Mouse (Mus musculus) midbrain, embryonic 10.5 days (tissue): ENCODE data around the gene Gpat3. TPM values are rescaled to one million over a fixed set of nuclear protein-coding genes. Genes with fewer than 3 reads are reported as not detected.

Experiments
- DNase-seq: peaks from one replicate; pipeline ENCODE4 v3.0.0-alpha.2; 2017; ENCODE audit warnings: low spot score
- H3K27ac ChIP-seq: fragments of 300-500 bp; sonication (generic); replicated peaks from 2 replicates; pipeline ENCODE4 v1.5.1; 2016; ENCODE audit warnings: mild to moderate bottlenecking
- H3K27me3 ChIP-seq: fragments of 300-500 bp; sonication (generic); 2 replicates; pipeline ENCODE4 v1.6.1; 2016; ENCODE audit warnings: low read depth, mild to moderate bottlenecking; ENCODE audit not compliant: poor library complexity, severe bottlenecking
- H3K36me3 ChIP-seq: fragments of 300-500 bp; sonication (generic); 2 replicates; pipeline ENCODE4 v1.6.1; 2016; ENCODE audit warnings: mild to moderate bottlenecking, moderate library complexity
- H3K4me1 ChIP-seq: fragments of 300-500 bp; sonication (generic); 2 replicates; pipeline ENCODE4 v1.6.1; 2016
- H3K4me3 ChIP-seq: fragments of 300-500 bp; sonication (generic); 2 replicates; pipeline ENCODE4 v1.5.1; 2016; ENCODE audit warnings: mild to moderate bottlenecking, moderate library complexity
- H3K9me3 ChIP-seq: fragments of 300-500 bp; sonication (generic); replicated peaks from 2 replicates; pipeline ENCODE4 v1.6.1; 2016; ENCODE audit warnings: mild to moderate bottlenecking
- WGBS: fragments of 180-500 bp; shearing (Covaris S2); methylation state at CpG from one replicate; pipeline ENCODE4 v1.1.7; 2016; 5-methylcytosine and 5-hydroxymethylcytosine counted together
- polyA plus RNA-seq: library from polyadenylated mRNA; unstranded; fragments of >200 nt; fragmentation: Nextera tagmentation; extraction: Ambion mirVana; gene quantifications from 2 replicates; pipeline ENCODE4 v1.2.1, GENCODE M21; 2016

The Gpat3 gene
- polyA plus RNA-seq, 1 experiment from 2014 or later = 1.1 TPM

DNA sequence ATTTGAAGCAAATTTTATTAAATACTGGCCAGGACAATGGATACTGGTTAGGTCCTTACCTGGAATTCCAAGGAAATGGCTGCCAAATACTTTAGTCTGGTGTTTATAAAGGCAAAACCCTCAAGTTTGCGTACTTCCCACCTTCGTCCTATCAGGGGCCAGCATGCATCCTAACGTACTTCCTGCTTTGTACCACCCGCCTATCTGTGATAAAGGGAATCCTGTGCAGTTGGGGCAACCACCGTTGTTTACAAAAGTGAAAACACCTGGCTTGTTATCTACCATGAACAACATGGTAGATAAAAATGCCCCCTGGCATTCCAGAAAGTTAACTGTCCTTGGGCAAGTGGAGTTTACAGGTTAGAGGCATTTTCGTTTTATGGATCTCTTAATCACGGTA is 63.0 kb downstream of the Gpat3 start:
- DNase-seq = no peak
- no peaks in the 10 kb centered on the region for H3K9me3 ChIP-seq
- WGBS = 91% methylated on average over 7 of the region's 7 CpGs
- H3K27ac ChIP-seq = no peak overlapping the region
- no peaks in the 10 kb centered on the region for H3K27me3 ChIP-seq
- H3K4me1 ChIP-seq = no peaks in the 10 kb centered on the region
- no peaks in the 10 kb centered on the region for H3K36me3 ChIP-seq
- no peak overlapping the region for H3K4me3 ChIP-seq

DNA sequence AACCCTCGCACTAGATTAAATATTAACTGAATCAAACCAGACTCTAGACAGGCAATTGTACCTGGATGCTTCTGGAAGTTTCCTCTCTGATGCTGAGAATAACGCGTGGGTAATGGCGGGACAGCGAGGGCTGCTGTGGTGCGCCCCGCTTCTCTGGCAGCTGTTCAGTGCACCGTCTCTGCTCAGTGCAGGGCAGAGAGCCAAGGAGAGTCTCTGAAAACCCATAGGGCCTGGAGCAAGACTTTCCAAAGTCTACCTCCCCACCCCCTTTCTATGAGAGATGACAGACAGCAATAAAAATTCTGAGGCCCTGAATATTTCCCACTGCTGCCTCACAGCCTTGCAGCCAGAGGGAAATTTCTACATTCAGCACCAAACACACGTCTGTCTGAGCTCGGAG is 63.4 kb downstream of the Gpat3 start:
- no peaks in the 10 kb centered on the region for H3K9me3 ChIP-seq
- no peaks in the 10 kb centered on the region for H3K36me3 ChIP-seq
- H3K27ac ChIP-seq = no peak overlapping the region
- no peaks in the 10 kb centered on the region for H3K27me3 ChIP-seq
- no peak for DNase-seq
- H3K4me3 ChIP-seq = no peak overlapping the region
- 93% methylated on average over 10 of the region's 10 CpGs for WGBS
- no peaks in the 10 kb centered on the region for H3K4me1 ChIP-seq

DNA sequence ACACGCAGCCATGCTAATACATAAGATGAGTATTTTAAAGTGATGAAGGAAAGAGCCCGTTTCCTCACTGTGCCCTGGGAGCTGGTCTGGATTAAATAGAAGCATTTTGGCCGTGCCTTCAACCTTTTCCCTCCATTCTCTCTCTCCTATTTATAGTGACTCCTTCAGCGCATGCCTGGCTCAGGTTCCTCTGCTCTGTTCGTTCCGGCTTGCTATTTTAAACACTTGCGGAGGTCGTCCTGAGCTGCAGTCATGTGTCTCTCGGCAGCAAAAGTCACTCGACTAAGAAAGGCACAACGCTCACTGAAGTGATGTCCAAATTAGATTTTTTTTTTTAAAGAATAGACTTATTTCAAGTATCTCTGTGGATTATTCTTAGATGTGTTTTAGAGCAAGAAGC is 64.2 kb downstream of the Gpat3 start:
- H3K4me1 ChIP-seq = no peaks in the 10 kb centered on the region
- WGBS = 87% methylated on average over 11 of the region's 11 CpGs
- no peak for DNase-seq
- no peaks in the 10 kb centered on the region for H3K36me3 ChIP-seq
- H3K27ac ChIP-seq = no peak overlapping the region
- no peaks in the 10 kb centered on the region for H3K27me3 ChIP-seq
- H3K4me3 ChIP-seq = no peak overlapping the region
- no peaks in the 10 kb centered on the region for H3K9me3 ChIP-seq

DNA sequence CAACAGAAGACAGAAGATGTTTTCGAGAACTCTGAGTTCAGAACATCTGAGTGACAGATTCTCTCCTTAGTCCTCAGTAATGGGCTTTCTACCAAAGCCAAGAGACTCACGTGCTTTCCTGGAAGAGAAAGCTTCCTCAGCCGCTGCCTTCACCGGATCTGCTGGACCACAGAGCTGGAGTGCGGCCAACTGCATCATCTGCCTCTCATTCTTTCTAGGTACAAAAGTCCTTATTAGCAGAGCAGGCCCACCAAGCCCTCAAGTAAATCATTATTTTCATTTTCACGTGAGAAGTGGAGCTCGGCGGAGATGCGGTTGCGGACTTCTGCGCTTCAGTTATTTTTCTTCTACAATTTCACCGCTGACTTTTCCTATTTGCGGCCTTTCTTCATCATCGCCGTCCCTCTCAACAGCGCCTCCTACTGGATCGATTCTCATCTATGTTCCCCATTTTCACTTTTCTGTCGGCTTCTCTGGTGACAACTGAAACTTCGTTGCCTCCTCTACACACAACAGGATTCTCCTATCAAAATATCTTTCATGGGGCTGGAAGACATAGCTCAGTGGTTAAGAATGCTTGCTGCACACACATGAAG is 66.1 kb downstream of the Gpat3 start:
- H3K27ac ChIP-seq = no peak overlapping the region
- 80% methylated on average over 19 of the region's 19 CpGs for WGBS
- no peak overlapping the region for H3K4me3 ChIP-seq
- peaks cover 9% of the 10 kb centered on the region; the same call in 1 of the 2 replicates for H3K27me3 ChIP-seq
- no peaks in the 10 kb centered on the region for H3K36me3 ChIP-seq
- H3K4me1 ChIP-seq = no peaks in the 10 kb centered on the region
- no peaks in the 10 kb centered on the region for H3K9me3 ChIP-seq
- no peak for DNase-seq

DNA sequence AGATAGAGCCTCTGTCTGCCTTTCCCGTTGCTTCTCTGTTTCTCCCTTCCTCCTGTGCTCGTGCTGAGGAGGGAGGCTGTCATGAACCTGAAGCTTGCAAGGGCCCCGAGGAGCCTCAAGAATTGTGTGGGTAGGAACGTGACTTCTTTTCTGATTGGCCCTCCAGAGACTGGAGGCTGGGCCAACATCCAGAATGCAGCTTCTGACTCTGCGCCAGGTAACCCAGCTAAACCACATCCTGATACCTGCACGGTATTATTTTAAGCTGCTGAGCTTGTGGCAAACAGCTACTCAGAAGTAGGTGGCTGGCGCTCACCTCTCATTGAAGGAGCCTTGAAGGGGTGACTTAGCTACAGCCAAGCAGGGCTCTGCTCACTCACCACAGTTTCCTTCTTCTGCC is 66.9 kb downstream of the Gpat3 start:
- Histone ChIP-seq H3K9me3 (no peaks in the 10 kb centered on the region), H3K4me1 (no peaks in the 10 kb centered on the region), H3K4me3 (no peak overlapping the region), H3K27me3 (peaks cover 13% of the 10 kb centered on the region; the same call in 1 of the 2 replicates), H3K36me3 (no peaks in the 10 kb centered on the region), H3K27ac (no peak overlapping the region)
- WGBS = 82% methylated on average over 7 of the region's 7 CpGs
- DNase-seq = no peak

DNA sequence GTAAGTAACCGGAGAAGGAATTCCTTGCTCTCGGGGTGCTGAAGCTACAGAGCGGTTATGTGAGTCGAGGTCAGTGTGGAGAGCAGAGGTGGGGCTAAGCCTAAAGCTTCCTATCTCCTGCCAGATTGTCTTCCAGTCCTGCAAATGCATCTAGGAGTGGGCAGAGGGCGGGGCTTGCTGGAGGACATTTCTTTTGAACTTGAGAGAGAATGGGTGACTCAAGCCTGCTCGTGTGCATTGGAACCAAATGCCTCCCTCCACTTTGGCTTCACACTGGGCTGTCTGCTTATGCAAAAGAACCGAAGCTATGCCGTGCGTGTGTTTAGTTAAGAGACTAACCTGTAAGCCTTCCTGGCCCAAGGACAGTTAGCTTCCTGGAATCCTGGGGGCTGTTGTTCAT is 67.8 kb downstream of the Gpat3 start:
- H3K27me3 ChIP-seq = peaks cover 18% of the 10 kb centered on the region; the same call in 1 of the 2 replicates
- WGBS = 75% methylated on average over 9 of the region's 9 CpGs
- H3K4me3 ChIP-seq = no peak overlapping the region
- H3K27ac ChIP-seq = no peak overlapping the region
- no peaks in the 10 kb centered on the region for H3K36me3 ChIP-seq
- no peaks in the 10 kb centered on the region for H3K4me1 ChIP-seq
- no peak for DNase-seq
- no peaks in the 10 kb centered on the region for H3K9me3 ChIP-seq

DNA sequence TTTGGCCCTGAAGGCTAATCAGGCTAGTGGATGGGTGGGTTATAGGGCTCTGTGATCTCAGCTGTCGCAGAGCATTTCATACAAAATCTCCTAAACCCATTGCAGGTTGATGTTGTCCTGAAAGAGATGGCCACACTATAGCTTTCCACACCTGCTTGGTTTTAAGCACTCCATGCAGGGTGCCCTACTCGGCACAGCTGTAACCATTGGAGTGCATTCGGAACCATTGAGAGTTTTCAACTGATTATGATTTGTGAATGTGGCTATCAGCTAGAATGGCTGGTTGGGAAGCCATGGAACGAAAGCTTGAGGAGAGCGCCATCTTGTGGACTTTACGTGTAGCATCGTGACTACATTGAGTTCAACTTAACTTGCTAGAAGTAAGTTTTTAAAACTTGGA is 69.5 kb downstream of the Gpat3 start:
- Histone ChIP-seq H3K27me3 (peaks cover 28% of the 10 kb centered on the region), H3K4me1 (no peaks in the 10 kb centered on the region), H3K4me3 (no peak overlapping the region), H3K36me3 (no peaks in the 10 kb centered on the region), H3K9me3 (no peaks in the 10 kb centered on the region), H3K27ac (no peak overlapping the region)
- 21% methylated on average over 7 of the region's 7 CpGs for WGBS
- DNase-seq = peak; percentile 49

DNA sequence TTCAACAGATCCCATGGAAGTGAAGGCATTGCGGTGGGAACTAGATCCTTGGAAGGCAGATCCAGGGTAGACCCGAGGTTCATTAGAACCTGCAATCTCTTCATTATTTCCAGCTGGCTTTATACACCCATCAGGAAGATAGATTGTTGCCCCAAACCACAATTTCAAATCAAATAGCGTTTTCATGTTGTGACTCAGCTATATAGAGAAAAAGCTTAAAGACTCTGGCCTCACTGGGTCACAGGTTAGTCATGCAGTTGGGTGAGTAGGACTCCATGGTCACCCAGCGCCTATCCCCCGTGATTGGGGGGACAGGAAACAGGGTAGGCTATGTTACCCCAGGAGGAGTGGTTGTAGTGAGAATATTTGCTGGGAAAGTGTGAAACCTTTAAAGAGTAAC is 69.9 kb downstream of the Gpat3 start:
- no peak for DNase-seq
- H3K36me3 ChIP-seq = no peaks in the 10 kb centered on the region
- H3K4me1 ChIP-seq = no peaks in the 10 kb centered on the region
- peaks cover 32% of the 10 kb centered on the region for H3K27me3 ChIP-seq
- H3K4me3 ChIP-seq = no peak overlapping the region
- 49% methylated on average over 5 of the region's 5 CpGs for WGBS
- no peak overlapping the region for H3K27ac ChIP-seq
- no peaks in the 10 kb centered on the region for H3K9me3 ChIP-seq

DNA sequence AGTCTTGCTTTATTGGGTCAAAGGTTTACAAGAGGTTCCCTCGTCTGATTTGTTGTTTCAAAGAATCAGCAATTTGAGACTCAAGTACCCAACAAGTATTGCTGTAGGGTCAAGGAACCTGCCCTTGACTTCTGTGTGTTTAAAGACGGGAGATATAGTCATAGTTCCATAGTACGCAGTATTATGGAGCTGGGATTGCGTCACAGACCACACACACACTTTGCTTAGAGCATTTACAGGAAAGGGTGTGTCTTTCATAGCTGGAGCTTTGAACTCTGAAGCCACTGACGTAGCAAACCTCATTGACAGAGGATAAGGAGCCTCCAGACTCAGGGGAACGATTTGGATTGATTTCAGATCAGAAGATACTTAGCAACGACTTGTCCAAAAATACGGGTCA is 70.9 kb downstream of the Gpat3 start:
- Histone ChIP-seq H3K27me3 (peaks cover 37% of the 10 kb centered on the region), H3K27ac (no peak overlapping the region), H3K4me3 (no peak overlapping the region), H3K9me3 (no peaks in the 10 kb centered on the region), H3K4me1 (no peaks in the 10 kb centered on the region), H3K36me3 (no peaks in the 10 kb centered on the region)
- no peak for DNase-seq
- WGBS = 81% methylated on average over 8 of the region's 8 CpGs

DNA sequence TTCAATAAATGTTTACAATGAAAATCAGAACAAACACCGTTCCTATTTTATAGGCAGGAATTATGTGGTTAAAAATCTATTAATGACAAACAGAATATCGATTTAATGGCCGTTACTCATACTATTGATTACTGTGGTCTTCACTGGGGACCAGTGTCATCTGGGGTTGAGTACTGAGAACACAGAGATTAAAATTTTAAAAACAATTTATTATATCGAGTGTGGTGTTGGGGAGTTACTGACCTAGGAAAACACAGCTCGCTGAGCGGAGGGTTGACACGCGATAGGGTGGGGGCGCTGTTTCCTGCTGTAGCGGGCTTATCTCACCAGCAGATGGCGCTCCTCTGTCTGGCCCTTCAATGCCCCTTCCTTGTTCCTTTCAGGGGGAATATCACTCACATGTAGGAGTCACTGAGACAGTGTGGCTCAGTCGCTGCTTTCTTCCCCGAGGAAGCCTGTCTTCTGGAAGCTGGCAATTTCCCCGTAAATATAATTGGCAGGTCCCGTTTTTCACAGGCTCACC is 71.8 kb downstream of the Gpat3 start:
- no peaks in the 10 kb centered on the region for H3K36me3 ChIP-seq
- no peak overlapping the region for H3K4me3 ChIP-seq
- WGBS = 24% methylated on average over 15 of the region's 15 CpGs
- peaks cover 37% of the 10 kb centered on the region for H3K27me3 ChIP-seq
- H3K4me1 ChIP-seq = 0 out of 2 replicates have a peak, but pooled peaks cover 3% of the 10 kb centered on the region
- DNase-seq = peak; percentile 77
- H3K9me3 ChIP-seq = no peaks in the 10 kb centered on the region
- no peak overlapping the region for H3K27ac ChIP-seq

DNA sequence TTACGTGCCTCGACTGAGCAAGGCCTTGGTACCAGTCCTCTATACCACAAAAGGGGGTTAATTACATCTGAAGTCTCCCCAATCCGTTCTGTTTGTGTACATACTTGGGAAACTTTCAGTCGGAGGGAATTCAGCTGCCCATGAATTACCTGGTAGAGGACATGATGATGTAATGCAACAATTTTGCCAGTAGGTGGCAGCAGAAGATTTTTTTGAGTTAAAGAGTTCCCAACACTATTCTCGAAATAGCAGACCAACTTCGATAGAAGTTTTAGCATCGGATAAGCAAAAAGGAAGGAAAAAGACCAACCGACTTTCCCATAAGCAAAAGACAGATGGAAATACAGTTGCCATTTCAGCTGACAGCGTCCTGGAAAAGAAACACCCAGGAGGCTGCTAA is 73.6 kb downstream of the Gpat3 start:
- Histone ChIP-seq H3K9me3 (no peaks in the 10 kb centered on the region), H3K4me1 (0 out of 2 replicates have a peak, but pooled peaks cover 3% of the 10 kb centered on the region), H3K27ac (no peak overlapping the region), H3K36me3 (no peaks in the 10 kb centered on the region), H3K4me3 (no peak overlapping the region), H3K27me3 (peaks cover 37% of the 10 kb centered on the region)
- 27% methylated on average over 9 of the region's 9 CpGs for WGBS
- DNase-seq = peak; percentile 33

DNA sequence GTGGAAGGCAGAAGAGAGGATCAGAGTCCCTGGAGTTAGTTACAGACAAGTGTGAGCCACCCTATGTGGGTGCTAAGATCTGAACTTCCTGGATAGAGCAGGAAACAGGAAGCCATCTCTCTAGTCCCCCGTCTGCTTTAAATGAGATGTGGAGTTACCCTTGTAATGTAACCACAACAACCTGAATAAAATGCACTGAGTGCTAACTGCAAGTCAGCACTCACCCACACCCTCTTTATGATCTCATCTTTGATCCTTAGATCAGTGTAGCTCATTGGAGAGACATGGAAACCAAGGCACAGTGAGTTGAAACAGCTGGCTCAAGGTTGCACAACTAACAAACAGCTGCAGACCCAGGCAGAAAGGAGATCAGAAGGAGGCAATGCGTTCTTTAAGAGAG is 84.2 kb downstream of the Gpat3 start:
- H3K27me3 ChIP-seq = no peaks in the 10 kb centered on the region
- no peaks in the 10 kb centered on the region for H3K9me3 ChIP-seq
- DNase-seq = no peak
- no peak overlapping the region for H3K27ac ChIP-seq
- no peaks in the 10 kb centered on the region for H3K36me3 ChIP-seq
- 89% methylated on average over 2 of the region's 2 CpGs for WGBS
- no peaks in the 10 kb centered on the region for H3K4me1 ChIP-seq
- H3K4me3 ChIP-seq = no peak overlapping the region

DNA sequence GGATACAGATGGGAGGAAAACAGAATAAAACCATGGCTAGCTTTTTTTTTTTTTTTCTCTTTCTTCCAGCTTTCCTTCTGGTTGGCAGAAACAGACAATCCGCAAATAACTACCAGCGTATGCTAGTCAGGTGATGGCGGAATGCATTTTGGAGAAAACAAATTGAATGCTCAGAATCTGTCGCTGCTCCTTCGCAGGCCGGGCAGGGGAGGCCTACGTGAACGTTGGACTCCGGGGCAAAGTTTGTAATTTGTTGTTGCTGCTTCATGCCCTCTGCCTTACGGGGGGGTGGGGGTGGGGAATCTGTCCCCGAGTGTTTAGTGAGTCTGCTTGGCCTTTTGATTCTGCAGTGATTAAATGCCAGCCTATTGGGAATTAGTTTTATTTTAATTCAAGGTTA is 98.2 kb downstream of the Gpat3 start:
- Histone ChIP-seq H3K4me3 (no peak overlapping the region), H3K4me1 (peaks cover 9% of the 10 kb centered on the region; the same call in 1 of the 2 replicates), H3K36me3 (no peaks in the 10 kb centered on the region), H3K27ac (no peak overlapping the region), H3K9me3 (no peaks in the 10 kb centered on the region), H3K27me3 (no peaks in the 10 kb centered on the region)
- DNase-seq = no peak
- WGBS = 75% methylated on average over 11 of the region's 11 CpGs
